Mouse (Mus musculus): Measurements from ENCODE around the gene Fbxo17. TPM values are rescaled to one million over a fixed set of nuclear protein-coding genes. Genes with fewer than 3 reads are reported as not detected.
"Not testable (repeated sequence)": the region's sequence is repeated elsewhere in the genome, so short reads cannot be mapped to it uniquely, and the experiment has no call there.

The Fbxo17 gene
- polyA plus RNA-seq (2015; fragmentation: Nextera tagmentation; extraction: Ambion mirVana), result 7.7 and 9.7 TPM in 2 replicates

- no peaks in the 10 kb centered on the region for H3K9me3 ChIP-seq (replicated peaks)
- H3K9ac ChIP-seq, result peak within 1 kb of the TSS; percentile 58
- peaks cover 22% of the 10 kb centered on the region for H3K4me1 ChIP-seq (replicated peaks)
- H3K27ac ChIP-seq, result peak within 1 kb of the TSS; percentile 66
- peak within 1 kb of the TSS; percentile 68 for H3K4me3 ChIP-seq
- peak within 1 kb of the TSS; percentile 87 for H3K4me2 ChIP-seq
- no peaks in the 10 kb centered on the region for H3K27me3 ChIP-seq
- WGBS, result under 1% methylated on average over 35 of the region's 36 CpGs
- peak; percentile 79 for ATAC-seq (replicated peaks; ENCODE audit: insufficient number of reproducible peaks, insufficient read depth, low FRiP score, low read depth)
- H3K36me3 ChIP-seq, result no peaks in the 10 kb centered on the region
Measured at GRCm38 (mm10) chr7:28716590-28717281, at the start of gene Fbxo17. Gene Fbxo17, plus strand, starts transcription at chr7:28716804.

DNA sequence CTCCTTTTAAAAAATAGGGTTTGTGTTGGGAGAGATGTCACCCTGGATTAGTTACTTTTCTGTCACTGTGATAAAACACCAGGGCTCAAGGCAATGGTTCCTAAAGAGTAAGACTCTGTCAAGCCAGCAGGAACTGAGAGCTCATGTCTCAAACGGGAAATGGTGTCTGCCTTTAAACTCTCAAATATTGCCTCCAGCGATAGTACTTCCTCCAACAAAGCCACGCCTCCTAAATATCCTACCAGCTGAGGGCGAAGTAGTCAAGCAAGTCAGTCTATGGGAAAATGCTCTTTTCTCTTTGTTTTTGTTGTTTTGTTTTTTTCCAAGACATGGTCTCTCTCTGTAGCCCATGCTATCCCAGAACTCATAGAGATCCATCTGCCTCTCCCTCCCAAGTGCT, 45.4 kb upstream of the Fbxo17 start:
- H3K4me3 ChIP-seq, result no peak overlapping the region
- no peak overlapping the region for H3K9ac ChIP-seq
- WGBS, result 51% methylated on average over 4 of the region's 4 CpGs
- no peak overlapping the region for H3K4me2 ChIP-seq
- no peaks in the 10 kb centered on the region for H3K36me3 ChIP-seq
- H3K4me1 ChIP-seq (replicated peaks), result no peaks in the 10 kb centered on the region
- ATAC-seq (replicated peaks; ENCODE audit: insufficient number of reproducible peaks, insufficient read depth, low FRiP score, low read depth), result no peak
- no peak overlapping the region for H3K27ac ChIP-seq
- no peaks in the 10 kb centered on the region for H3K27me3 ChIP-seq
- no peaks in the 10 kb centered on the region for H3K9me3 ChIP-seq (replicated peaks)

DNA sequence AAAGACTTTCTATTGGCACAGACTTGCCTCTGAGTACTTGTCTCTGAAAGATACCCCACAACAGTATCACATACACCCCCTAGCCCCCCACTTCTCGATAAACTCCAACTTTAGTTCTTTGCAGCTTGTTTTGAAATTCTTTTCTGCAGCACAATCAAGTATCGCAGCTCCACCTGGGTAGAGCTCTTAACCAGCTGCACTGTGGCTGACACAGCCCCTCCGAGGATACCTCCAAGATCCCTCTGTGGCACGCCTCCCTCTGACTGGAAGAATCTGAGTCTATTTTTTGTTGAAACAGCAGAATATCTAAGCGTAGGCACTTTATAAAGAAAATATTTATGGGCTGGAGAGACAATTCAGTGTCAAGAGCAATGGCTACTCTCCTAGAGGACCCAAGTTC, 44.3 kb upstream of the Fbxo17 start:
- Histone ChIP-seq H3K4me3 (no peak overlapping the region), H3K4me1 (replicated peaks) (no peaks in the 10 kb centered on the region), H3K27me3 (no peaks in the 10 kb centered on the region), H3K4me2 (no peak overlapping the region), H3K9me3 (replicated peaks) (no peaks in the 10 kb centered on the region), H3K36me3 (no peaks in the 10 kb centered on the region), H3K9ac (no peak overlapping the region), H3K27ac (no peak overlapping the region)
- ATAC-seq (replicated peaks; ENCODE audit: insufficient number of reproducible peaks, insufficient read depth, low FRiP score, low read depth), result no peak
- 82% methylated on average over 5 of the region's 5 CpGs for WGBS

GRCm38 (mm10) chr7:28672786-28673185, 43.8 kb upstream of the Fbxo17 start:
- H3K36me3 ChIP-seq; ATAC-seq (replicated peaks; ENCODE audit: insufficient number of reproducible peaks, insufficient read depth, low FRiP score, low read depth); H3K4me1 ChIP-seq (replicated peaks); H3K27me3 ChIP-seq; H3K4me2 ChIP-seq; H3K9ac ChIP-seq; H3K4me3 ChIP-seq; H3K9me3 ChIP-seq (replicated peaks); H3K27ac ChIP-seq: not testable (repeated sequence)
- 52% methylated on average over 5 of the region's 5 CpGs for WGBS

- Histone ChIP-seq H3K27me3 (no peaks in the 10 kb centered on the region), H3K4me2 (no peak overlapping the region), H3K9ac (no peak overlapping the region), H3K4me3 (no peak overlapping the region), H3K27ac (no peak overlapping the region), H3K36me3 (no peaks in the 10 kb centered on the region), H3K4me1 (replicated peaks) (no peaks in the 10 kb centered on the region), H3K9me3 (replicated peaks) (no peaks in the 10 kb centered on the region)
- 66% methylated on average over 9 of the region's 9 CpGs for WGBS
- no peak for ATAC-seq (replicated peaks; ENCODE audit: insufficient number of reproducible peaks, insufficient read depth, low FRiP score, low read depth)
Measured at GRCm38 (mm10) chr7:28674994-28675393, 41.6 kb upstream of the Fbxo17 start.

DNA sequence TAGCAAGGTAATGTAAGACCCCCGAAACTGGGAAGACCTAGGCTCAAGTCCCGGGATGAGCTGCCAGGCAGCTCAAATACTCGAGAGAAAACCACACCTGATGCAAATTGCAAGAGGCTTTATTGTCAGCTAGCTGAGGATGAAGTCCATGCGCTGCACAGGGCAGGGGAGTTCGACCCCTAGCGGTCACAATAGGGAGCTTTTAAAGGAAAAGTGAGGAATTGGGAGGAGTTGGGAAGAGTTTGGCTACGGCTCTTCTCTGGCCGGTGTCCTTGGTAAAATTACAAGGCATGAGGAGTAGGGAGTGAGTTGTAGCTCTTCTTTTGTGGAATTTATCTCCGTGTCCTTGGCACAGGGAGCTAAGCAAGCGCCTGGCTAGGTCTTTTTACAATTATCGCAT, 40.9 kb upstream of the Fbxo17 start:
- Histone ChIP-seq H3K27me3 (no peaks in the 10 kb centered on the region), H3K4me2 (no peak overlapping the region), H3K4me3 (no peak overlapping the region), H3K27ac (no peak overlapping the region), H3K36me3 (no peaks in the 10 kb centered on the region), H3K9ac (no peak overlapping the region), H3K4me1 (replicated peaks) (no peaks in the 10 kb centered on the region), H3K9me3 (replicated peaks) (no peaks in the 10 kb centered on the region)
- WGBS, result 31% methylated on average over 11 of the region's 11 CpGs
- ATAC-seq (replicated peaks; ENCODE audit: insufficient number of reproducible peaks, insufficient read depth, low FRiP score, low read depth), result no peak

GRCm38 (mm10) chr7:28676811-28677541, 39.6 kb upstream of the Fbxo17 start:
- H3K4me3 ChIP-seq, result no peak overlapping the region
- no peaks in the 10 kb centered on the region for H3K27me3 ChIP-seq
- H3K4me2 ChIP-seq, result no peak overlapping the region
- no peaks in the 10 kb centered on the region for H3K9me3 ChIP-seq (replicated peaks)
- 76% methylated on average over 13 of the region's 13 CpGs for WGBS
- no peak overlapping the region for H3K9ac ChIP-seq
- H3K4me1 ChIP-seq (replicated peaks), result no peaks in the 10 kb centered on the region
- no peaks in the 10 kb centered on the region for H3K36me3 ChIP-seq
- no peak for ATAC-seq (replicated peaks; ENCODE audit: insufficient number of reproducible peaks, insufficient read depth, low FRiP score, low read depth)
- no peak overlapping the region for H3K27ac ChIP-seq

GRCm38 (mm10) chr7:28677624-28678023, 39.0 kb upstream of the Fbxo17 start:
- WGBS, result 93% methylated on average over 8 of the region's 8 CpGs
- no peak overlapping the region for H3K4me3 ChIP-seq
- H3K9me3 ChIP-seq (replicated peaks), result no peaks in the 10 kb centered on the region

GRCm38 (mm10) chr7:28691075-28691474, 25.5 kb upstream of the Fbxo17 start:
- no peaks in the 10 kb centered on the region for H3K36me3 ChIP-seq
- H3K4me1 ChIP-seq (replicated peaks), result peaks cover 14% of the 10 kb centered on the region
- no peak for ATAC-seq (replicated peaks; ENCODE audit: insufficient number of reproducible peaks, insufficient read depth, low FRiP score, low read depth)
- WGBS, result 59% methylated on average over 7 of the region's 7 CpGs
- H3K27me3 ChIP-seq, result peaks cover 20% of the 10 kb centered on the region
- no peaks in the 10 kb centered on the region for H3K9me3 ChIP-seq (replicated peaks)
- no peak overlapping the region for H3K27ac ChIP-seq
- H3K4me2 ChIP-seq, result no peak overlapping the region
- H3K9ac ChIP-seq, result no peak overlapping the region
- no peak overlapping the region for H3K4me3 ChIP-seq

More at GRCm38 (mm10) chr7:28677624-28678023, 39.0 kb upstream of the Fbxo17 start:
- Histone ChIP-seq H3K9ac (no peak overlapping the region), H3K4me1 (replicated peaks) (no peaks in the 10 kb centered on the region), H3K27ac (no peak overlapping the region), H3K36me3 (no peaks in the 10 kb centered on the region), H3K4me2 (no peak overlapping the region), H3K27me3 (no peaks in the 10 kb centered on the region)
- no peak for ATAC-seq (replicated peaks; ENCODE audit: insufficient number of reproducible peaks, insufficient read depth, low FRiP score, low read depth)

GRCm38 (mm10) chr7:28692545-28693320, 23.9 kb upstream of the Fbxo17 start, which contains the start of gene Fbxo27:
Gene Fbxo27, plus strand, starts transcription at chr7:28692849.
- WGBS, result 35% methylated on average over 30 of the region's 30 CpGs

DNA sequence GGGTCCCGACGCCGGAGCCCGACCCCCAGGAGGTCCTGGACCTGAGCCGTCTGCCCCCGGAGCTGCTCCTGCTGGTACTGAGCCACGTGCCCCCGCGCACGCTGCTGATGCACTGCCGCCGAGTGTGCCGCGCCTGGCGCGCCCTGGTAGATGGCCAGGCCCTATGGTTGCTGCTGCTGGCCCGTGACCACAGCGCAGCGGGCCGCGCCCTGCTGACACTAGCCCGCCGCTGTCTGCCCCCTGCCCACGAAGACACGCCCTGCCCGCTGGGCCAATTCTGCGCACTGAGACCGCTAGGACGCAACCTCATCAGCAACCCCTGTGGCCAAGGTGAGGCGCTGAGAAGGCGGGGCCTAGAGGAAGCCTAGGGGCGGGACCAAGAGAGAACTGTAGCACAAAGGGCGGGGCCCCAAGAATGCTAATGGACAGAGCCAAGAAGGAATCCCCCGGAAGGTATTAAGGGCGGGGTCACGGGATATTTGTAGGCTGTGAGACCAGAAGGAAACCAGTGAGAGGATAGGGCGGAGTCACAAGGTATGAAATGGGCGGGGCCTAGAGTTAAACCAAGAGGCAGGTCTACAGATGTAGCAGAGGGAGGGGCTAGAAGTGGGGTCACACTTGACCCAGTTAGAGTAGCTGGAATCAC, 23.2 kb upstream of the Fbxo17 start:
- Histone ChIP-seq H3K27me3 (peaks cover 20% of the 10 kb centered on the region), H3K9ac (peak overlapping the region; percentile 56), H3K36me3 (no peaks in the 10 kb centered on the region), H3K4me3 (peak overlapping the region; percentile 62), H3K27ac (no peak overlapping the region), H3K9me3 (replicated peaks) (no peaks in the 10 kb centered on the region), H3K4me2 (peak overlapping the region; percentile 96), H3K4me1 (replicated peaks) (peaks cover 14% of the 10 kb centered on the region)
- peak; percentile 71 for ATAC-seq (replicated peaks; ENCODE audit: insufficient number of reproducible peaks, insufficient read depth, low FRiP score, low read depth)
- WGBS, result 3% methylated on average over 38 of the region's 38 CpGs

More at GRCm38 (mm10) chr7:28692545-28693320, 23.9 kb upstream of the Fbxo17 start, which contains the start of gene Fbxo27:
- Histone ChIP-seq H3K27me3 (peaks cover 20% of the 10 kb centered on the region), H3K36me3 (no peaks in the 10 kb centered on the region), H3K9me3 (replicated peaks) (no peaks in the 10 kb centered on the region), H3K4me3 (peak within 1 kb of the TSS; percentile 62), H3K4me1 (replicated peaks) (peaks cover 14% of the 10 kb centered on the region), H3K27ac (no peak within 1 kb of the TSS), H3K4me2 (peak within 1 kb of the TSS; percentile 96), H3K9ac (peak within 1 kb of the TSS; percentile 56)
- ATAC-seq (replicated peaks; ENCODE audit: insufficient number of reproducible peaks, insufficient read depth, low FRiP score, low read depth), result peak; percentile 28

All from heart, embryonic 15.5 days (tissue).